Mouse (Mus musculus): ENCODE measurements around the gene Cdh12. TPM values are rescaled to one million over a fixed set of nuclear protein-coding genes. Genes with fewer than 3 reads are reported as not detected.

The Cdh12 gene
- polyA plus RNA-seq, 1 experiment from 2014 or later, result 0.11 TPM

DNA sequence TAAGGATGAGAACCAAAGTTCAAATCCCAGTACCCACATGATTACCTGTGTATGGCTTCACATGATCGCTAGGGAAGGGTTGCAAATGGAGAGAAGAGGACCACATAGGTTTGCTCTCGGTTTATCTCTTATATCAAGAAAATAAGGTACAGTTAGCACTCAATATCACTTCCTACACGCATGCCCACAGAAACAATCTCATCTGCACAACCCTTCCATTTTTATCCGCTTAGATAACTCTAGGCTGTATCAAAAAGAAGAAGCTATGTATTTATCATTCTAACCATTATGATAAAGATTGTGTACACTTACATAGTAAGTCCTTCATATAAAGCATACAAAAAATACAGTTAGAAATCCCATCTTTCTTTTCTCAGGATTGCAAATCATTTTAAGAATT, 988.3 kb downstream of the Cdh12 start:
- no peak overlapping the region for H3K9ac ChIP-seq (ENCODE audit: low read length)
- no peaks in the 10 kb centered on the region for H3K27me3 ChIP-seq (ENCODE audit: control insufficient read depth, insufficient read depth, low read length)
- WGBS, result 65% methylated on average over 4 of the region's 4 CpGs
- no peaks in the 10 kb centered on the region for H3K9me3 ChIP-seq (replicated peaks; ENCODE audit: control insufficient read depth, low read length)
- no peak overlapping the region for H3K27ac ChIP-seq (ENCODE audit: low read length)
- no peaks in the 10 kb centered on the region for H3K36me3 ChIP-seq (ENCODE audit: control insufficient read depth, insufficient read depth)
- no peak overlapping the region for H3K4me3 ChIP-seq (ENCODE audit: low read length)
- no peak overlapping the region for H3K4me2 ChIP-seq (ENCODE audit: low read depth, low read length)
- no peaks in the 10 kb centered on the region for H3K4me1 ChIP-seq (ENCODE audit: control insufficient read depth, insufficient read depth, low read length)
- no peak for ATAC-seq (replicated peaks; ENCODE audit: extremely low read depth, insufficient read depth, low FRiP score)

- Histone ChIP-seq H3K9me3 (replicated peaks; ENCODE audit: control insufficient read depth, low read length) (no peaks in the 10 kb centered on the region), H3K27ac (ENCODE audit: low read length) (no peak overlapping the region), H3K36me3 (ENCODE audit: control insufficient read depth, insufficient read depth) (no peaks in the 10 kb centered on the region), H3K27me3 (ENCODE audit: control insufficient read depth, insufficient read depth, low read length) (no peaks in the 10 kb centered on the region), H3K4me3 (ENCODE audit: low read length) (no peak overlapping the region), H3K4me1 (ENCODE audit: control insufficient read depth, insufficient read depth, low read length) (no peaks in the 10 kb centered on the region), H3K4me2 (ENCODE audit: low read depth, low read length) (no peak overlapping the region), H3K9ac (ENCODE audit: low read length) (no peak overlapping the region)
- no peak for ATAC-seq (replicated peaks; ENCODE audit: extremely low read depth, insufficient read depth, low FRiP score)
Observed at GRCm38 (mm10) chr15:21437924-21438323, 988.9 kb downstream of the Cdh12 start.

DNA sequence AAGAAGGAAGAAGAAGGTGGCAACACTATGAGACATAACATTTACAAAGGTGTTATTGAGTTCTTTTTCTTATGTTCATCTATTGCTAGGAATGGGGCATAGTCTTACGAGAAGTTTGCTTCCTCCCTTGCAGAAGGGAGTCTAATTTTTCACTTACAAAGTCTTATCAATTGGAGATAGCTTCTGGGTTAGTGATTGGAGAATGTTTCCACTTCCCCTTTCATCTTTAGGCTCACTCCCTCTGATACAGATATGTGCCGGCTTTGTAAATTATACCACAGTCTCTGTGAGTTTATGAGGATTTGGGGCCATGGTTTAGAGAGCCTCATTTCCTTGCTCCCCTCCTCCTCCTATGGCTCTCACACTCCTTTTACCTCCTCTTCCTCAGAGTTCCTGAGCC, 1009.0 kb downstream of the Cdh12 start:
- Histone ChIP-seq H3K27me3 (ENCODE audit: control insufficient read depth, insufficient read depth, low read length) (no peaks in the 10 kb centered on the region), H3K4me3 (ENCODE audit: low read length) (no peak overlapping the region)
- WGBS, result 35% methylated on average over 2 of the region's 2 CpGs

DNA sequence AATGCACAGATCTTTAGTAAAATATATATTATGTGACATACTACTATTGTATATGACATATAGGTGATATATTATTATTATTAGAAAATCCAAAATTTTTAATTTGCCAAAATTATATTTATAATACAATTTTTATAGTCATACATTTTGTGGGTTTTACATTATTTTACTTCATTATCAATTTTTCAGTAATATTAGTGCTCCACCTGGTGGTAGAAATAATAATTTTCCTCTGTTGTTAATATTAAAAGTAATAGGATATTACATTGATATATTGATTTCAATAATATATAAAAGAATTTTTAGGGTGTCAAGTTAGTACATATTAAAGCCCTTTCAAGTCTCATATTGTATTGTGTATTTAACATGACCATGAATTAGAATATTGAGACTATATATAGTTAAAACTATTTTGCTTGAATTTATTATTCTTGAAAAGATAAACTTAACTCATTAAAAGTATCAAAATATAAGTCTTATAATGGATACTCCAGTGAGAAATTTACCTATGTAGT, 1070.3 kb downstream of the Cdh12 start:
- ATAC-seq (replicated peaks; ENCODE audit: extremely low read depth, insufficient read depth, low FRiP score), result no peak
- H3K36me3 ChIP-seq (ENCODE audit: control insufficient read depth, insufficient read depth), result no peaks in the 10 kb centered on the region

More for the DNA sequence above, 1009.0 kb downstream of the Cdh12 start:
- H3K27ac ChIP-seq (ENCODE audit: low read length), result no peak overlapping the region
- no peaks in the 10 kb centered on the region for H3K9me3 ChIP-seq (replicated peaks; ENCODE audit: control insufficient read depth, low read length)
- H3K4me2 ChIP-seq (ENCODE audit: low read depth, low read length), result no peak overlapping the region
- no peak for ATAC-seq (replicated peaks; ENCODE audit: extremely low read depth, insufficient read depth, low FRiP score)
- H3K36me3 ChIP-seq (ENCODE audit: control insufficient read depth, insufficient read depth), result no peaks in the 10 kb centered on the region
- no peak overlapping the region for H3K9ac ChIP-seq (ENCODE audit: low read length)
- H3K4me1 ChIP-seq (ENCODE audit: control insufficient read depth, insufficient read depth, low read length), result no peaks in the 10 kb centered on the region

DNA sequence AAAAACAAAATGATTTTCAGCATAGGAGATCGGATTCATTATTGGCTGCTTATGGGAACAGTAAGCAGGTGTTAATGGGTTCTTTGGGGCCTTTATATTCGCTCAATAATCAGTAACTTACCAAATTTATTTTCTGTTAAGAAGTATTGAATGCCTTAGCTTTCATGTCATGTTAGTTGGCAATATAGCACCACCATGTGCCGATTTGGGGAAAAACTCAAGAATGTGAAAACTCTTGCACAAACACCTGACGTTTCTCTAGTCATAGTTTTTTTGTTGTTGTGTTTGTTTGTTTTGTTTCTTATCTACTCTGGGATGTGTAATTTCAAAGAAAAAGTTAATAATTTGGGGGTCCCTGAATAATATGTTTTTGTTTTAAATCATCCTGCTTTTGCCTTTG, 1081.7 kb downstream of the Cdh12 start:
- 61% methylated on average over 4 of the region's 4 CpGs for WGBS
- Histone ChIP-seq H3K4me1 (ENCODE audit: control insufficient read depth, insufficient read depth, low read length) (no peaks in the 10 kb centered on the region), H3K27ac (ENCODE audit: low read length) (no peak overlapping the region), H3K4me3 (ENCODE audit: low read length) (no peak overlapping the region), H3K9me3 (replicated peaks; ENCODE audit: control insufficient read depth, low read length) (no peaks in the 10 kb centered on the region), H3K27me3 (ENCODE audit: control insufficient read depth, insufficient read depth, low read length) (no peaks in the 10 kb centered on the region), H3K36me3 (ENCODE audit: control insufficient read depth, insufficient read depth) (no peaks in the 10 kb centered on the region), H3K9ac (ENCODE audit: low read length) (no peak overlapping the region), H3K4me2 (ENCODE audit: low read depth, low read length) (no peak overlapping the region)
- no peak for ATAC-seq (replicated peaks; ENCODE audit: extremely low read depth, insufficient read depth, low FRiP score)

More for the DNA sequence above, 1070.3 kb downstream of the Cdh12 start:
- Histone ChIP-seq H3K4me1 (ENCODE audit: control insufficient read depth, insufficient read depth, low read length) (no peaks in the 10 kb centered on the region), H3K9ac (ENCODE audit: low read length) (no peak overlapping the region), H3K4me3 (ENCODE audit: low read length) (no peak overlapping the region), H3K9me3 (replicated peaks; ENCODE audit: control insufficient read depth, low read length) (no peaks in the 10 kb centered on the region), H3K27ac (ENCODE audit: low read length) (no peak overlapping the region), H3K4me2 (ENCODE audit: low read depth, low read length) (no peak overlapping the region), H3K27me3 (ENCODE audit: control insufficient read depth, insufficient read depth, low read length) (no peaks in the 10 kb centered on the region)

DNA sequence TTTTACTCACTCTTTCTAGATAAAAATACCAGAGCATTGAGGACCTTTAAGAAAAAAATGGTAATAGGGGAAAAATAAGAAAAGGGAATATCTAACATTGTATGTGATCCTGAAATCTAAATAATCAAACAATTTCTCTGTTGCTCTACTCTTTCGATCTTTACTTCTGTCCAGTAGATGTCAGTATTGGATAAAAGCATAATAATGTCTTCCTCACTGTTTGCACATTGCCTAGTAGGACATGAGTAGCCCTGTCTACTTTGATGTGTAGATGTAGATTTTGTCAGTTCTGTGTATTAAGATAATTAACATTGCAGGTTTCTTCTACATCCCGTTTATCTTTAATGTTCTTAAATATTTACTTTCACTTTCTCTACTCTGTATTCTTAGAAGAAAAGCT, 1087.8 kb downstream of the Cdh12 start:
- no peaks in the 10 kb centered on the region for H3K36me3 ChIP-seq (ENCODE audit: control insufficient read depth, insufficient read depth)
- H3K4me2 ChIP-seq (ENCODE audit: low read depth, low read length), result no peak overlapping the region
- no peaks in the 10 kb centered on the region for H3K9me3 ChIP-seq (replicated peaks; ENCODE audit: control insufficient read depth, low read length)
- no peak overlapping the region for H3K4me3 ChIP-seq (ENCODE audit: low read length)
- H3K27ac ChIP-seq (ENCODE audit: low read length), result no peak overlapping the region
- ATAC-seq (replicated peaks; ENCODE audit: extremely low read depth, insufficient read depth, low FRiP score), result no peak
- 47% methylated on average over 2 of the region's 2 CpGs for WGBS
- no peaks in the 10 kb centered on the region for H3K4me1 ChIP-seq (ENCODE audit: control insufficient read depth, insufficient read depth, low read length)
- H3K9ac ChIP-seq (ENCODE audit: low read length), result no peak overlapping the region
- H3K27me3 ChIP-seq (ENCODE audit: control insufficient read depth, insufficient read depth, low read length), result no peaks in the 10 kb centered on the region

GRCm38 (mm10) chr15:21544786-21545185, 1095.7 kb downstream of the Cdh12 start:
- WGBS, result 79% methylated on average over 2 of the region's 2 CpGs
- Histone ChIP-seq H3K27ac (ENCODE audit: low read length) (no peak overlapping the region), H3K36me3 (ENCODE audit: control insufficient read depth, insufficient read depth) (no peaks in the 10 kb centered on the region), H3K4me1 (ENCODE audit: control insufficient read depth, insufficient read depth, low read length) (no peaks in the 10 kb centered on the region), H3K9ac (ENCODE audit: low read length) (no peak overlapping the region), H3K27me3 (ENCODE audit: control insufficient read depth, insufficient read depth, low read length) (no peaks in the 10 kb centered on the region), H3K9me3 (replicated peaks; ENCODE audit: control insufficient read depth, low read length) (no peaks in the 10 kb centered on the region), H3K4me3 (ENCODE audit: low read length) (no peak overlapping the region), H3K4me2 (ENCODE audit: low read depth, low read length) (no peak overlapping the region)
- ATAC-seq (replicated peaks; ENCODE audit: extremely low read depth, insufficient read depth, low FRiP score), result no peak

DNA sequence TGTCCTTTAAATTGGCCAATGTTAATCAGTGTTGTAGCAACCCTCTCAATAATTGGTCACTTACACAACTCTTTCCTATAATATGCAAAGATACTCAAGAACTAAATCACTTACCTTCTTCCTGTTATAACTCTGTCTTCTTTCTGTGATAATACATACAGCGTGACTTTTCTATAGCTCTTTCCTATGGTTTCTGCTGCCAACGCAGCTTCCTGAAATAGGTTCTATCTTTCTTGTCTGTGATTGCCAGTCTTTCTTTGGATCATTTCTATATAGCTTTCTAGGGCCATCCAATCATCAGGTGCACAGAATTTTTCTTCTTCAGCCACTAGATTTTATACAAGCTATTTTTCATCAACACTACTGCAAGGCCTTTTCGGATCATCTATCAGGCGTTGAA, 1106.9 kb downstream of the Cdh12 start:
- Histone ChIP-seq H3K9ac (ENCODE audit: low read length) (no peak overlapping the region), H3K4me3 (ENCODE audit: low read length) (no peak overlapping the region), H3K36me3 (ENCODE audit: control insufficient read depth, insufficient read depth) (no peaks in the 10 kb centered on the region), H3K27me3 (ENCODE audit: control insufficient read depth, insufficient read depth, low read length) (no peaks in the 10 kb centered on the region), H3K27ac (ENCODE audit: low read length) (no peak overlapping the region), H3K9me3 (replicated peaks; ENCODE audit: control insufficient read depth, low read length) (no peaks in the 10 kb centered on the region), H3K4me1 (ENCODE audit: control insufficient read depth, insufficient read depth, low read length) (no peaks in the 10 kb centered on the region), H3K4me2 (ENCODE audit: low read depth, low read length) (no peak overlapping the region)
- ATAC-seq (replicated peaks; ENCODE audit: extremely low read depth, insufficient read depth, low FRiP score), result no peak
- 75% methylated on average over 4 of the region's 4 CpGs for WGBS

DNA sequence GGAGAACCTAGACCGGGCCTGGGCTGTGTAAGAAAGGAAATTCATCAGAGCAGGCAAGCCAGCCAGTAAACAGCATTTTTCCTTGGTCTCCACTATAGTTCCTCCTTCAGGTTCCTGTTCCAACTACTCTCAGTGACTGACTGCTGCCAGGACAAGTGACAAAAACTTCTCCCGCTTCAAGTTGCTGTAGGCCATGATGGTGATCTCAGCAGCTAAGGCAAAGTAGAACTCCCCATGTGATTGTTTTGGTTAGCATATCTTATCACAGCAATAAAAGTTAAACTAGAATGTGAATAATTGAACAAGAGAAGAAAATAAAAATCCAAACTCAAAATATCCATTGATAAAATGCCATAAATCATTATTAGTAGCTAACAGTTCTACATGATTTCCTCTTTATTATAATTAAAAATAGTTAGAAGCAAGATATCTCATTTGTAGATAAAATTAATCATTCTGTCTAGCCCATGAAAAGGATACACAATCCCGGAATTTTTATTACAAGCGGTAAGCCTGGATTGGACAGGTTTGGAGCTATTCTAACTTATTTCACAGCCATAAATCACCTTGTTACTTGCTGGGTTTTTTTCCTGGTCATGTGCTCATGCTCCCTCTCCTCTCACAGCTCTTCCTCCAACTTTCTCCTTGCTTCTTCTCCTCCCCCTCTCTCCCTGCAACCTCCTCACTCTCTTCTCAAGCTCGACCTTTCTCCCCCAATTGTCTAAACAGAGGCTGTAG, 1117.4 kb downstream of the Cdh12 start:
- no peak overlapping the region for H3K4me3 ChIP-seq (ENCODE audit: low read length)
- WGBS, result 73% methylated on average over 5 of the region's 5 CpGs
- ATAC-seq (replicated peaks; ENCODE audit: extremely low read depth, insufficient read depth, low FRiP score), result no peak

More for the DNA sequence above, 1117.4 kb downstream of the Cdh12 start:
- Histone ChIP-seq H3K27me3 (ENCODE audit: control insufficient read depth, insufficient read depth, low read length) (no peaks in the 10 kb centered on the region), H3K9me3 (replicated peaks; ENCODE audit: control insufficient read depth, low read length) (no peaks in the 10 kb centered on the region), H3K36me3 (ENCODE audit: control insufficient read depth, insufficient read depth) (no peaks in the 10 kb centered on the region), H3K4me2 (ENCODE audit: low read depth, low read length) (no peak overlapping the region), H3K4me1 (ENCODE audit: control insufficient read depth, insufficient read depth, low read length) (no peaks in the 10 kb centered on the region), H3K9ac (ENCODE audit: low read length) (no peak overlapping the region), H3K27ac (ENCODE audit: low read length) (no peak overlapping the region)

Data from heart, embryonic 16.5 days (tissue).